21 mouse cellular contexts compared by ENCODE assay signal in the genomic region with DNA sequence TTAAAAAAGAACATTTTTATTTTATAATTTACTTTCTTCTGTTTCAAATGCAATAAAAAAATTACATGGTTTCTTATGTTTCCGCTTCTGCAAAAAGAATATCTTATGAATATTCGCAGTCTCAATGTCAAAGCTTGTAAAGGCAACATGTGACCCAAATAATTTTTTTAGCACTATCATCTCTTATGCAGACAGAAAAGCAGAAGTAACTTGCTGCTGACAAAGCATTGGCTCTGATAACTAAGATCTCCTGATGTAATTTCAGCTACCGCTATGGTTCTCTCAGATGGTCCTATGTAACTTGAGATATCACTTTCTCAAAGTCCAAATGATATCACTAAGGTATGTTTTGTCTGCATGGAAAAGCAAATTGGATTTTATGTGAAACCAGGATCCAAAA.
"Had no signal": no experiment of that assay in that cellular context is flagged by ENCODE, and none has a peak within 500 bp of the region (broad histone marks: within the 10 kb centered on the region; RNA-seq: fewer than 3 reads in every experiment).

No protein-coding gene starts in this region.

- H3K27ac ChIP-seq: lung, embryonic 15.5 days; macrophage; midbrain, embryonic 13.5 days; midbrain, embryonic 15.5 days; neural tube, embryonic 13.5 days; neural tube, embryonic 15.5 days had no signal

- H3K9ac ChIP-seq: liver, postnatal 0 days; lung, embryonic 15.5 days; midbrain, embryonic 13.5 days; midbrain, embryonic 15.5 days; neural tube, embryonic 13.5 days; neural tube, embryonic 15.5 days had no signal

- H3K9me3 ChIP-seq: lung, embryonic 15.5 days; midbrain, embryonic 13.5 days; midbrain, embryonic 15.5 days; neural tube, embryonic 13.5 days; neural tube, embryonic 15.5 days had no signal

- ATAC-seq: liver, postnatal 0 days; lung, postnatal 0 days; midbrain, embryonic 13.5 days; midbrain, embryonic 15.5 days had no signal

- H3K4me1 ChIP-seq: lung, embryonic 15.5 days; megakaryocyte, embryonic 14.5 days; midbrain, embryonic 13.5 days; midbrain, embryonic 15.5 days; neural tube, embryonic 13.5 days; neural tube, embryonic 15.5 days had no signal

- DNase-seq: liver, postnatal 0 days; lung, adult 2 months; lung, postnatal 14 days; lung, postnatal 36 days; retina, postnatal 1 day; right cerebral cortex, adult 18-20 months; right cerebral cortex, postnatal 25 days; right cerebral cortex, postnatal 4 days; spleen, adult 18-20 months; thymus, adult 18-20 months; thymus, postnatal 14 days; thymus, postnatal 36 days had no signal

- H3K4me3 ChIP-seq: lung, embryonic 15.5 days; megakaryocyte, embryonic 14.5 days; midbrain, embryonic 13.5 days; midbrain, embryonic 15.5 days; neural tube, embryonic 13.5 days; neural tube, embryonic 15.5 days had no signal

- H3K4me2 ChIP-seq: lung, embryonic 15.5 days; midbrain, embryonic 11.5 days; midbrain, embryonic 13.5 days; midbrain, embryonic 15.5 days; neural tube, embryonic 13.5 days; neural tube, embryonic 15.5 days had no signal

- H3K36me3 ChIP-seq: lung, embryonic 15.5 days; midbrain, embryonic 13.5 days; midbrain, embryonic 15.5 days; neural tube, embryonic 13.5 days; neural tube, embryonic 15.5 days had no signal

- H3K27me3 ChIP-seq: lung, embryonic 15.5 days; megakaryocyte, embryonic 14.5 days; midbrain, embryonic 13.5 days; midbrain, embryonic 15.5 days; neural tube, embryonic 13.5 days; neural tube, embryonic 15.5 days had no signal
